Mouse (Mus musculus): ENCODE results near the gene Gadd45g. TPM values are rescaled to one million over a fixed set of nuclear protein-coding genes. Genes with fewer than 3 reads are reported as not detected.

The Gadd45g gene
- polyA plus RNA-seq, 2 experiments, result 43.2 to 51.5 TPM

DNA sequence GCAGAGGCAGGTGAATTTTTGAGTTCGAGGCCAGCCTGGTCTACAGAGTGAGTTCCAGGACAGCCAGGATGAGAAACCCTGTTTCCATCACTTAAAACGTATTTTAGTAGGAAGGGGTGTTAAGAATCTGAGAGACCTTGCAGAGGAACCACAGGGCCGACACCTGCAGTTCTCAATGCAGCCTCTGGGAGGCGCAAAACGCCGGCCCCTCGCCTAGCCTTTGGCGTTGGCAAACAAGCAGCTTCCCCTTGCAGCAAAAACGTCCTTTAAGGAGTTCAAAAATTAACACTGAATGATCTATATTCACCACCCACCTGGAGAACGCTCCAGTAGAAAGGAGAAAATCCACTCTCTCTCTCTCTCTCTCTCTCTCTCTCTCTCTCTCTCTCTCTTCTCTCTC, 1.8 kb upstream of the Gadd45g start:
- H3K4me2 ChIP-seq (replicated peaks; ENCODE audit: low read depth, low read length, severe bottlenecking), result no peak overlapping the region
- peaks cover 30% of the 10 kb centered on the region for H3K4me1 ChIP-seq (ENCODE audit: control insufficient read depth, insufficient read depth, low read length)
- 14% methylated on average over 10 of the region's 10 CpGs for WGBS
- no peaks in the 10 kb centered on the region for H3K9me3 ChIP-seq (ENCODE audit: control insufficient read depth, low read length)
- ATAC-seq (ENCODE audit: low FRiP score, low read depth) (no peak), DNase-seq (ENCODE audit: low spot score) (peak; percentile 63)
- no peaks in the 10 kb centered on the region for H3K36me3 ChIP-seq (ENCODE audit: control insufficient read depth, insufficient read depth, low read length)
- no peaks in the 10 kb centered on the region for H3K27me3 ChIP-seq (ENCODE audit: control insufficient read depth, insufficient read depth, low read length)
- no peak overlapping the region for H3K27ac ChIP-seq (replicated peaks; ENCODE audit: low read depth, low read length)
- H3K4me3 ChIP-seq (replicated peaks; ENCODE audit: low read length), result no peak overlapping the region
- TF ChIP-seq POLR2A (IDR thresholded peaks at IDR 0.05; ENCODE audit: borderline replicate concordance, extremely low read depth, insufficient read depth, insufficient read length), result no peak
- no peak overlapping the region for H3K9ac ChIP-seq (ENCODE audit: low read depth, low read length, severe bottlenecking)

GRCm38 (mm10) chr13:51845072-51845471, 1.4 kb upstream of the Gadd45g start:
- Histone ChIP-seq H3K4me2 (replicated peaks; ENCODE audit: low read depth, low read length, severe bottlenecking) (peak overlapping the region; percentile 95; the same call in 1 of the 2 replicates), H3K4me3 (replicated peaks; ENCODE audit: low read length) (peak overlapping the region; percentile 66), H3K27me3 (ENCODE audit: control insufficient read depth, insufficient read depth, low read length) (no peaks in the 10 kb centered on the region), H3K27ac (replicated peaks; ENCODE audit: low read depth, low read length) (no peak overlapping the region), H3K9ac (ENCODE audit: low read depth, low read length, severe bottlenecking) (no peak overlapping the region), H3K9me3 (ENCODE audit: control insufficient read depth, low read length) (no peaks in the 10 kb centered on the region), H3K4me1 (ENCODE audit: control insufficient read depth, insufficient read depth, low read length) (peaks cover 33% of the 10 kb centered on the region), H3K36me3 (ENCODE audit: control insufficient read depth, insufficient read depth, low read length) (no peaks in the 10 kb centered on the region)
- DNase-seq (ENCODE audit: low spot score), result no peak
- ATAC-seq (ENCODE audit: low FRiP score, low read depth), result no peak
- 17% methylated on average over 10 of the region's 10 CpGs for WGBS
- no peak for TF ChIP-seq POLR2A (IDR thresholded peaks at IDR 0.05; ENCODE audit: borderline replicate concordance, extremely low read depth, insufficient read depth, insufficient read length)

DNA sequence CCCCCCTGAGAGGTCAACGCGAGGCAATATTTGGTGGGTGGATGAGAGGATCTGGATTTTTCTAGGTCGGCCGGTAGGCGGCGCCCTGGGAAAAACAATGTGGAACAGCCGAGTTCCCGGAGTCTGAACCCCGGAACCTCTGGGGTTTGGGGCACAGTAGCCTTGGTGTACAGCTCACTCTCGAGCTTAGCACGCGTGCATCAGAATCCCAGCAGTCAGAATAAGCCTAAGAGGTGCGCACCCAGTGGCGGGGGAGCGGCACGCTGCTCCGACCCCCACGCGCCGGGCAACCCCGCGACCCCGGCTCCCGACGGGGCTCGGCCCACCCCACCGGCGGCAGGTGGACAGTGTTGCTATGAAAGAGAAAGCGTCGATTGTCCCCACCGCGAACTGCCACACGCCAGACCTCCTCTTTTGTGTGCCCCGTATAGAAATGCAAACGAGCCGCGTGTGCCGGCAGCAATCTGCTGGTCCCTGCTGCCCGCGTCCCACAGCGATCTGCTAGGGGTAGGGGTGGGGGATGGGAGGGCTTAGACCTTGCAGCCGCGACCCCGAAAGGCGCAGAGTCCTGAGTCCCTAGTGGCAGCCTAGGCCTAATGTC, 787 bp upstream of the Gadd45g start:
- Histone ChIP-seq H3K27me3 (ENCODE audit: control insufficient read depth, insufficient read depth, low read length) (no peaks in the 10 kb centered on the region), H3K4me3 (replicated peaks; ENCODE audit: low read length) (peak overlapping the region; percentile 66), H3K4me2 (replicated peaks; ENCODE audit: low read depth, low read length, severe bottlenecking) (peak overlapping the region; percentile 95), H3K9me3 (ENCODE audit: control insufficient read depth, low read length) (no peaks in the 10 kb centered on the region), H3K36me3 (ENCODE audit: control insufficient read depth, insufficient read depth, low read length) (no peaks in the 10 kb centered on the region), H3K4me1 (ENCODE audit: control insufficient read depth, insufficient read depth, low read length) (peaks cover 33% of the 10 kb centered on the region), H3K9ac (ENCODE audit: low read depth, low read length, severe bottlenecking) (peak overlapping the region; percentile 58), H3K27ac (replicated peaks; ENCODE audit: low read depth, low read length) (0 out of 2 replicates have a peak overlapping the region, but pooled peaks have one; percentile 44)
- no peak for TF ChIP-seq POLR2A (IDR thresholded peaks at IDR 0.05; ENCODE audit: borderline replicate concordance, extremely low read depth, insufficient read depth, insufficient read length)
- under 1% methylated on average over 44 of the region's 45 CpGs for WGBS
- ATAC-seq (ENCODE audit: low FRiP score, low read depth) (peak; percentile 6; the same call in 1 of the 2 replicates), DNase-seq (ENCODE audit: low spot score) (peak; percentile 88)

GRCm38 (mm10) chr13:51846868-51847793, 653 bp downstream of the Gadd45g start:
- H3K9ac ChIP-seq (ENCODE audit: low read depth, low read length, severe bottlenecking), result peak overlapping the region; percentile 61
- peak overlapping the region; percentile 95 for H3K4me2 ChIP-seq (replicated peaks; ENCODE audit: low read depth, low read length, severe bottlenecking)
- ATAC-seq (ENCODE audit: low FRiP score, low read depth) (peak; percentile 23), DNase-seq (ENCODE audit: low spot score) (peak; percentile 70)
- WGBS, result 0% methylated on average over 63 of the region's 63 CpGs
- no peak for TF ChIP-seq POLR2A (IDR thresholded peaks at IDR 0.05; ENCODE audit: borderline replicate concordance, extremely low read depth, insufficient read depth, insufficient read length)
- no peaks in the 10 kb centered on the region for H3K9me3 ChIP-seq (ENCODE audit: control insufficient read depth, low read length)
- H3K27ac ChIP-seq (replicated peaks; ENCODE audit: low read depth, low read length), result peak overlapping the region; percentile 79
- H3K4me3 ChIP-seq (replicated peaks; ENCODE audit: low read length), result peak overlapping the region; percentile 66
- no peaks in the 10 kb centered on the region for H3K27me3 ChIP-seq (ENCODE audit: control insufficient read depth, insufficient read depth, low read length)
- peaks cover 30% of the 10 kb centered on the region for H3K4me1 ChIP-seq (ENCODE audit: control insufficient read depth, insufficient read depth, low read length)
- no peaks in the 10 kb centered on the region for H3K36me3 ChIP-seq (ENCODE audit: control insufficient read depth, insufficient read depth, low read length)

- H3K27me3 ChIP-seq (ENCODE audit: control insufficient read depth, insufficient read depth, low read length), result no peaks in the 10 kb centered on the region
- H3K4me1 ChIP-seq (ENCODE audit: control insufficient read depth, insufficient read depth, low read length), result peaks cover 30% of the 10 kb centered on the region
- TF ChIP-seq POLR2A (IDR thresholded peaks at IDR 0.05; ENCODE audit: borderline replicate concordance, extremely low read depth, insufficient read depth, insufficient read length), result no peak
- H3K9me3 ChIP-seq (ENCODE audit: control insufficient read depth, low read length), result no peaks in the 10 kb centered on the region
- H3K4me3 ChIP-seq (replicated peaks; ENCODE audit: low read length), result peak overlapping the region; percentile 66
- ATAC-seq (ENCODE audit: low FRiP score, low read depth) (no peak), DNase-seq (ENCODE audit: low spot score) (peak; percentile 53)
- peak overlapping the region; percentile 79 for H3K27ac ChIP-seq (replicated peaks; ENCODE audit: low read depth, low read length)
- H3K9ac ChIP-seq (ENCODE audit: low read depth, low read length, severe bottlenecking), result peak overlapping the region; percentile 61
- peak overlapping the region; percentile 95 for H3K4me2 ChIP-seq (replicated peaks; ENCODE audit: low read depth, low read length, severe bottlenecking)
- H3K36me3 ChIP-seq (ENCODE audit: control insufficient read depth, insufficient read depth, low read length), result no peaks in the 10 kb centered on the region
- WGBS, result 3% methylated on average over 31 of the region's 31 CpGs
These were observed 1.6 kb downstream of the Gadd45g start for GRCm38 (mm10) chr13:51847979-51848480.

Measured in limb, embryonic 14.5 days (tissue).